Mouse (Mus musculus) midbrain, embryonic 14.5 days (tissue): ENCODE measurements around the gene Utp4. TPM values are rescaled to one million over a fixed set of nuclear protein-coding genes. Genes with fewer than 3 reads are reported as not detected.
"Not testable (repeated sequence)": the region's sequence is repeated elsewhere in the genome, so short reads cannot be mapped to it uniquely, and the experiment has no call there.

Experiments used
- ATAC-seq: fragments of 200-750 bp; cut with Nextera tagmentation; 2 replicates; pipeline ENCODE4 v1.8.0; 2017; ENCODE audit warnings: moderate number of reproducible peaks, moderate library complexity; ENCODE audit not compliant: low FRiP score, low TSS enrichment
- DNase-seq: peaks from one replicate; pipeline ENCODE4 v3.0.0-alpha.2; 2015
- H3K27ac ChIP-seq: fragments of 300-500 bp; sonication (generic); replicated peaks from 2 replicates; pipeline ENCODE4 v1.5.1; 2014; ENCODE audit warnings: mild to moderate bottlenecking, low read depth, low read length, moderate library complexity
- H3K27me3 ChIP-seq: fragments of 300-500 bp; sonication (generic); 2 replicates; pipeline ENCODE4 v1.6.1; 2014; ENCODE audit warnings: low read length, control low read depth, mixed read lengths; ENCODE audit not compliant: control insufficient read depth, insufficient read depth
- H3K36me3 ChIP-seq: fragments of 300-500 bp; sonication (generic); 2 replicates; pipeline ENCODE4 v1.6.1; 2014; ENCODE audit warnings: low read length, control low read depth; ENCODE audit not compliant: control insufficient read depth, insufficient read depth
- H3K4me1 ChIP-seq: fragments of 300-500 bp; sonication (generic); 2 replicates; pipeline ENCODE4 v1.6.1; 2014; ENCODE audit warnings: mild to moderate bottlenecking, antibody characterized with exemption, low read length, control low read depth; ENCODE audit not compliant: control insufficient read depth, insufficient read depth
- H3K4me2 ChIP-seq: fragments of 300-500 bp; sonication (generic); 2 replicates; pipeline ENCODE4 v1.6.1; 2014; ENCODE audit warnings: mild to moderate bottlenecking, low read length, moderate library complexity
- H3K4me3 ChIP-seq: fragments of 300-500 bp; sonication (generic); replicated peaks from 2 replicates; pipeline ENCODE4 v1.5.1; 2014; ENCODE audit warnings: low read depth, low read length
- H3K9ac ChIP-seq: fragments of 300-500 bp; sonication (generic); replicated peaks from 2 replicates; pipeline ENCODE4 v1.6.1; 2014; ENCODE audit warnings: mild to moderate bottlenecking, low read length, moderate library complexity
- H3K9me3 ChIP-seq: fragments of 300-500 bp; sonication (generic); 2 replicates; pipeline ENCODE4 v1.6.1; 2016; ENCODE audit warnings: low read length, control low read depth, mixed read lengths; ENCODE audit not compliant: control insufficient read depth
- WGBS: fragments of 180-500 bp; shearing (Covaris S2); extraction: QIAGEN DNeasy Blood & Tissue Kit; methylation state at CpG from one replicate; pipeline ENCODE4 v1.1.7; 2014; 5-methylcytosine and 5-hydroxymethylcytosine counted together
- polyA plus RNA-seq: library from polyadenylated mRNA; unstranded; fragments of >200 nt; fragmentation: Nextera tagmentation; extraction: Ambion mirVana; gene quantifications from 2 replicates; pipeline ENCODE4 v1.2.1, GENCODE M21; 2014

The Utp4 gene
- polyA plus RNA-seq, 1 experiment from 2014 or later, result 44.8 TPM

DNA sequence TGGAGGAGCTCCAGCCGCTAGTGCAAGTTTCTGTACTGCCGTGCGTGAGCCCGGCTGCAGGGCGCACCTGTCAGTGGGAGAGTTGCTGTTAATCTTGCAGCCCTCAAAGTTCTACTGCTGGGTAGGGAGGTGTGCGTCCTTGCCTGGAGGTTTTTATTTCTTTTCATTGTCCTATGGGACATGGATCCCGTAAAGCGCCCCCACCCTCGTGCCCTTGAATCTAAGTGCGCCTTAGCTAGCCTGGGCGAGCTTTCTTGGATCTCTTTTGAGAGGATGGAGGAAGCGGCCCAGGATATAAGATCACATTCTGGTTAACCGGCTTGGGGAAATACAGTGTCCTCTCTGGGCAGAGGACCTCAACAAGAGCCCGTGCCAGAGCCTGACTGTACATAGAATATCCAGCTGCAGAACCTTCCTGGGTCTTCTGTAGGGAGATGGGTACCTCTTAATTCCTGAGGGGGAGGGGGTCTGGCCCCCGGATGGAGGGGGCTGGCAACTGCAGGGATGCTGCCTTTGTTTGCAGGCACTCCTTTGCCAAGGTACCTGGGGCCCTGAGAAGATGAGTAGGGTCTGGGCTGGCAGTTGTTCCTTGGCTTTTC, 22.0 kb upstream of the Utp4 start:
- peak overlapping the region; percentile 98 for H3K4me2 ChIP-seq
- peak; percentile 53 for DNase-seq
- H3K36me3 ChIP-seq, result peaks cover 15% of the 10 kb centered on the region; the same call in 1 of the 2 replicates
- WGBS, result under 1% methylated on average over 15 of the region's 15 CpGs
- peak overlapping the region; percentile 53 for H3K9ac ChIP-seq
- ATAC-seq, result 0 out of 2 replicates have a peak, but pooled peaks have one; percentile 21
- peak overlapping the region; percentile 63 for H3K27ac ChIP-seq
- peaks cover 30% of the 10 kb centered on the region for H3K4me1 ChIP-seq
- peak overlapping the region; percentile 56 for H3K4me3 ChIP-seq
- H3K9me3 ChIP-seq, result no peaks in the 10 kb centered on the region
- H3K27me3 ChIP-seq, result peaks cover 41% of the 10 kb centered on the region; the same call in 1 of the 2 replicates

DNA sequence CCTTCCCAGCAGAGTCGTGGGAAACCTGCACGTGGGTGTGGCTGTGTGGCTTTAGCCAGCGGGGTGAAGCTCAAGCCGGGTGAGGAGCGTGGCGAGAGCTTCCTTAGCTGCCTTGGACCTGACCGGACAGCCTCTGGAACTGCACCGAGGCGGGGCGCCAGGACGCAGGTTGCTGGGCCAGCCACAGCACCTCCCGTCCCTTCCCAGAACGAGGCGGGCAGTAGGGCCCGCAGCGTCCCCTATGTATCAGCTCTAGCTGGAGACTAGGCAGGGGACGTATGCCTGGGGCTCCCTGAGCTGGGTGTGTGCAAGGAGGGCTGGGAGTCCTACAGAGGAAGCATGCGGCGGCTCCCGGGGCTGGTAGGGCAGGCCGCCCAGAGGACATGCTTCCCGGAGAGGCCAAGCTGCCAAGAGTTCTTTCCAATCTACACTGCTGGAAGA, 21.5 kb upstream of the Utp4 start:
- peak overlapping the region; percentile 98 for H3K4me2 ChIP-seq
- H3K36me3 ChIP-seq, result peaks cover 20% of the 10 kb centered on the region
- H3K4me3 ChIP-seq, result peak overlapping the region; percentile 56
- peak; percentile 44; the same call in 1 of the 2 replicates for ATAC-seq
- H3K4me1 ChIP-seq, result peaks cover 30% of the 10 kb centered on the region
- 0% methylated on average over 22 of the region's 22 CpGs for WGBS
- H3K27ac ChIP-seq, result peak overlapping the region; percentile 63
- peaks cover 41% of the 10 kb centered on the region; the same call in 1 of the 2 replicates for H3K27me3 ChIP-seq
- peak overlapping the region; percentile 53 for H3K9ac ChIP-seq
- no peaks in the 10 kb centered on the region for H3K9me3 ChIP-seq
- DNase-seq, result peak; percentile 74

DNA sequence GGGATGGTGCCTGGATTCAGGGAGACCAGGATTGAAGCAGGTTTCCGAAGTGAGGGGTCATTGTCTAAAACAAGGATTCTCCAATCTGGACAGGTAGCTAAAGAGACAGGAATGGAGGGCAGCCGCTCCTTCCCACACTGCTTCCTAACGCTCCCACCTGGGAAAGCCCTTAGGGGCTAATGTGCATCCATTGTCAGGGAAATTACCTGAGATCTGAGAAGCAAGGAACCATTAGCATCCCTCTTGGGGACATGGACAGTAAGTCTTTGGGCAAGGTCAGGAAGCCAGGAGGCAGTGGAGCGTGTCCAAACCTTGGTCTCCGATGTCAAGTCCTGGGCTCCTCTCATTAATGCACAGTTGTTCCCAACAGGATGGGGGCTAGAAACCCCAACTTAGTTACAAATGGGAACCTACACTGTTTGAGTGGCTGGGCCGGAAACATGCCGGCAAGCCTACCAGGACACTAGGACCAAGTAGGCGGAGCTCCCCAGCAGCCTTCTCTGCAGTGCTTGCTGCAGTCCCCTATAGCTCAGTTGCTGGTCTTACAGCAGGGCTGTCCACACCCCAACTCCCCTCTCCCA, 20.9 kb upstream of the Utp4 start:
- Histone ChIP-seq H3K4me3 (peak overlapping the region; percentile 56), H3K27ac (0 out of 2 replicates have a peak overlapping the region, but pooled peaks have one; percentile 63), H3K9ac (peak overlapping the region; percentile 53), H3K4me2 (peak overlapping the region; percentile 98), H3K36me3 (peaks cover 20% of the 10 kb centered on the region), H3K4me1 (peaks cover 30% of the 10 kb centered on the region), H3K9me3 (no peaks in the 10 kb centered on the region), H3K27me3 (peaks cover 41% of the 10 kb centered on the region; the same call in 1 of the 2 replicates)
- ATAC-seq (no peak), DNase-seq (peak; percentile 36)
- 5% methylated on average over 8 of the region's 8 CpGs for WGBS

DNA sequence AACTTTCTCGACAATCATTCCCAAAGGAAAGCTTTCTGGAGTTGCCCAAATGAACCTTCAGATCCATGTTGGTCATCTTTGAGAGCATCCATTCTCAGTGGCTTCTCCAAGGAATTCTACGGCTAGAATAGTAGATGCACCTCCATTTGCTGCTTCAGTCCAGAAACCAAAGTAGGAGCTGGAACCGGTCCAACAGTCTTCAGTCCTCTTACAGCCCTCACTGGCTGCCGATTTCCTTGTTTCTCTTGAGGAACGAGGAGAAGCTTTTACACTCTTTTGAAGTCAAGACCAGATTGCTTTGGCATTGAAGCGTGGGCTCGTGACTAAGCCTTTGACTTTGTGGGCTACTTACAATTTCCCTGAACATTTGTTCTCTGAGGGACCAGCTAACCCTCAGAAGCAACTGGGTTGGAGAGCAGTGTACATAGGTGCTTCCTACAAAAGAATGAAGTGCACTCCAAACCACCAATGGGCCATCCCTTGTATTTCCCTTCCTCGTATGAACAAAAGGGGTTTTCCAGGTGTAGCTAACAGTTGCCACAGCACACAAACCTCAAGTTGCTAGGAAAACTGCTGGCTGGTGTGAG, 13.2 kb upstream of the Utp4 start:
- peaks cover 70% of the 10 kb centered on the region for H3K36me3 ChIP-seq
- no peak overlapping the region for H3K27ac ChIP-seq
- no peaks in the 10 kb centered on the region for H3K27me3 ChIP-seq
- H3K4me1 ChIP-seq, result no peaks in the 10 kb centered on the region
- H3K4me2 ChIP-seq, result no peak overlapping the region
- WGBS, result 95% methylated on average over 8 of the region's 8 CpGs
- ATAC-seq (no peak), DNase-seq (no peak)
- H3K9me3 ChIP-seq, result no peaks in the 10 kb centered on the region
- H3K4me3 ChIP-seq, result no peak overlapping the region
- no peak overlapping the region for H3K9ac ChIP-seq

DNA sequence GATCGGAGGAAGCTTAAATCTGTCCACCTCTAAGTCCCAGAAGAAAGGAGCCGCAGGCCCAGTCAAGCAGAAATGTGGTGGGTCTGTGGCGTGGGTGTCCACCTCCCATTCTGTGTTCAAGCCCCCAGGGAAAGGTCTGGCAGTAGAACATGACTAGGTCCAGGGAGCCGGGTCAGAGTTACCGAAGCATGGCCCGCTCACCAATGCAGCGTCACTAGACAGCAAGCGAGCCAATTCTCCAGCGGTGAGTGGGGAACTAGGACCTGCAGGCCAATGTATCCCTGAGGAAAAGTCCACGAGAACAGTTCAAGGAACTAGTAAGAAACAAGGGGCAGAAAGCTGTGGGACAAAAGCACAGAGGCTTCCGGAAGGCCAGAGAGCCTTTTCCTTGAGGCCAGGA, 9.3 kb upstream of the Utp4 start:
- not testable (repeated sequence) for H3K9me3 ChIP-seq, DNase-seq, H3K4me1 ChIP-seq, ATAC-seq, H3K4me2 ChIP-seq, H3K27ac ChIP-seq, H3K27me3 ChIP-seq, H3K4me3 ChIP-seq, H3K9ac ChIP-seq
- peaks cover 65% of the 10 kb centered on the region for H3K36me3 ChIP-seq
- 90% methylated on average over 11 of the region's 11 CpGs for WGBS

DNA sequence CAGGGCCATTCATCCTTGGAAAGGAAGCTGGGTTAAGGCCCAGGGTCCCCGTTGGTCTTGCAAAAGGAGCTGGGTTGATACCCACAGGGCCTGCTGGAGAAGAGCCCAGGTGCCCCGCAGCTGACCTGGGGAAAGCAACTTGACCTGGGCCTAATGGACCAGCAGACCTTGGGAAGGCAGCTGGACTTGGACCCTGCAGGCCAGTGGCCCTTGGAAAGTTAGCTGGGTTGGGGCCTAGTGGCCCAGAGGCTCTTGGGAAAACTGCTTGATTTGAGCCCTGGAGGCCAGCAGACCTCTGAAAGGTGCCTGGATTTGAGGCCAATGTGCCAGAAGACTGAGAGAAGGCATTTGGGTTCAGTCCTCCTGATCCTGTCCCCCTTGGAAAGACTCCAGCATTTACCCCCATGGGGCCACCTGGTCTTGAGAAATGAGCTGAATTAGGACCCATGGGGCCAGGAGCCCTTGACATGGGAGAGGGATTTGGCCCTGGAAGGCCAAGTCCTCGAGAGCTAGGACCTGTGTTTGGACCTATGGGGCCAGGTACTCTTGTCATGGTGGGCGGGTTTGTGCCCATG, 8.5 kb upstream of the Utp4 start:
- H3K9ac ChIP-seq, H3K4me2 ChIP-seq, H3K27me3 ChIP-seq, ATAC-seq, H3K27ac ChIP-seq, DNase-seq, H3K4me1 ChIP-seq, H3K4me3 ChIP-seq, H3K9me3 ChIP-seq: not testable (repeated sequence)
- H3K36me3 ChIP-seq, result peaks cover 58% of the 10 kb centered on the region
- WGBS, result 97% methylated on average over 4 of the region's 4 CpGs

DNA sequence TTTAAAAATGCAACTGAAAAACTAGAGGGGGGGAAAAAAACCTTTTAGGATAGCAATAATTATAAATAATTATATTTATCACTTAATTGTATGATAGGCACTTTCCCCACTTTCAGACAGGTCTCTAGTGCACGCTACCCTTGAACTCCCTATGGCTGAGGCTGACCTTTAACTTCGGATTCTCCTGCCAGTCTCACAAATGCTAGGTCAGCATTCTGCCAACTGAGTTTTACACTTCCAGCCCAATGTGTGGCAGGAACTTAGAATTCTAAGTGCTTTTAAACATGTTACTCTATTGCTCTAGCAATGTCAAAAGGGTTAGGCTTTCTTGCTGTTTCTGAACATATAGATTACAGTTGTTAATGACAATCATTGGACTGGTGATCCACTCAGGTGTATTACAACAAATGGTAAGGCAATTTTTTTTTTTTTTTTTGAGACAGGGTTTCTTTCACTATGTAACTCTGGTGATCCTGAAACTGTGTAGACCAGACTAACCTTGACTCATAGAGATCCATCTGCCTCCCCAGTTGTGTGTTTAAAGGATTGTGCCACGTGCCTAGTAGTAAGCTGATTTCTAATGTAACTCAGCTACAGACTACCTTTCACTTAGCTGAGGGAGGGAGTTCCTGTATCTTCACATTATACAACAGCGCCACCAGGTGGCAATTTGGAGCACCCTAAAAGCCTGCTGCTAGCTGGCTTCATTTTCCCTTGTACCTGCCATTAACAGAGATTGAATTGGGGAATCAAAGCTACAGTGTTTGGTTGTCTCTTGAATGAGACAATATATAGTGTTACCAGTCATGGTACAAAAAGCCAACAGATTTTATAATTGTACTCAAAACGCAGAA, 5.9 kb upstream of the Utp4 start:
- H3K4me3 ChIP-seq, result no peak overlapping the region
- DNase-seq (peak; percentile 94), ATAC-seq (no peak; the same call in 1 of the 2 replicates)
- H3K9me3 ChIP-seq, result no peaks in the 10 kb centered on the region
- no peak overlapping the region for H3K27ac ChIP-seq
- peaks cover 8% of the 10 kb centered on the region for H3K4me1 ChIP-seq
- no peaks in the 10 kb centered on the region for H3K27me3 ChIP-seq
- no peak overlapping the region for H3K4me2 ChIP-seq
- 46% methylated on average over 5 of the region's 5 CpGs for WGBS
- peaks cover 33% of the 10 kb centered on the region for H3K36me3 ChIP-seq
- no peak overlapping the region for H3K9ac ChIP-seq

DNA sequence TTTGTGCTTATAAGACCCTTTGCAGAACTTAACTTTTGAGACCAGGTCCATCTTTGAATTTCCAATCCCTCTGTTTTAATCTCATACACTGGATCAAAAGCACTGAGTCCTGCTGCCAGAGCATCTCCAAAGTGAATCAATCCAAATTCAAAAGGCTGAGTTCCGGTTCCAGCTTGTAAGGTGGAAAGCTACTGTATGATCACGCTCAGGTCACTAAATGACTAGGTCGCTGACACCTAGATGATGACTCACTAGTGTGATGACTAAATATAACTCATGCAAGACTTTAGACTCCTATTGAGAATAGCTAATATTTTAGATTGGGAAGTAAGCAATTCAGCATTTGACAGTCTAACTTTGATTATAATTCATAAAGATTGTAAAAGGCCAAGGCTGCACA, 4.6 kb upstream of the Utp4 start:
- ATAC-seq, result no peak

More for the DNA sequence above, 4.6 kb upstream of the Utp4 start:
- Histone ChIP-seq H3K27ac (no peak overlapping the region), H3K4me2 (no peak overlapping the region), H3K9ac (no peak overlapping the region), H3K9me3 (no peaks in the 10 kb centered on the region), H3K36me3 (peaks cover 22% of the 10 kb centered on the region), H3K4me3 (no peak overlapping the region), H3K27me3 (no peaks in the 10 kb centered on the region), H3K4me1 (peaks cover 8% of the 10 kb centered on the region)
- no peak for DNase-seq
- 90% methylated on average over 3 of the region's 3 CpGs for WGBS
